In the genomic region with DNA sequence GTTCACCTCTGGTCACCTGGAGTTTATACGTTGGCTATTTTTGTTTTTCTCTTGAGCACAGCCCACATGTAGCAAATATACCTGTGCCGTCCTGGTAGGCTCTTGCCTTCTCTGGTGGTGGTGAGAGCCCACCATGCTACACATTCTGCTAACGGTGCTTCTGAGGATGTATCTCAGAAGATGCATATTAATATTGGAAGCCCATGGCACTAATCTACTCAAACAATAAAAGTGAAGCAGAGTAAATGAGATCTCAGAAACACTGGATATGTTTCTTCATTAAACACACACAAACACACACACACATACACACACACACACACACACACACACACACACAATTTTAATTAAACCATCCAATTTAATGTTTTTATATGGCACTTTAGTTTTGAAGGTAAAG, we compare ENCODE assay signal across 24 mouse cellular contexts.
DNase-seq lines count a peak whose midpoint lies in the region; ATAC-seq and TF ChIP-seq lines count a peak whose summit lies in the region.
"Had no signal": no experiment of that assay in that cellular context is flagged by ENCODE, and none has a peak within 500 bp of the region (broad histone marks: within the 10 kb centered on the region; RNA-seq: fewer than 3 reads in every experiment).

No protein-coding gene starts in this region.

- WGBS in forebrain, embryonic 14.5 days = 59% methylated on average over 3 of the region's 3 CpGs
- WGBS in forebrain, embryonic 16.5 days = 71% methylated on average over 3 of the region's 3 CpGs
- WGBS in midbrain, embryonic 14.5 days = 83% methylated on average over 3 of the region's 3 CpGs
- 84% methylated on average over 3 of the region's 3 CpGs for WGBS in midbrain, embryonic 11.5 days
- WGBS in hindbrain, embryonic 14.5 days = 74% methylated on average over 3 of the region's 3 CpGs
- 83% methylated on average over 3 of the region's 3 CpGs for WGBS in hindbrain, postnatal 0 days

- no peak overlapping the region for H3K9ac ChIP-seq in forebrain, embryonic 14.5 days (ENCODE audit: low read length)
- no peak overlapping the region for H3K9ac ChIP-seq in forebrain, embryonic 16.5 days (replicated peaks; ENCODE audit: low read depth, low read length)
- no peak overlapping the region for H3K9ac ChIP-seq in midbrain, embryonic 14.5 days (replicated peaks; ENCODE audit: low read length)
- H3K9ac ChIP-seq in midbrain, embryonic 11.5 days (ENCODE audit: low read length) = no peak overlapping the region
- no peak overlapping the region for H3K9ac ChIP-seq in hindbrain, embryonic 14.5 days
- H3K9ac ChIP-seq in hindbrain, postnatal 0 days (replicated peaks; ENCODE audit: low read length) = no peak overlapping the region
- H3K9ac ChIP-seq: embryonic facial prominence, embryonic 15.5 days; heart, embryonic 12.5 days; intestine, embryonic 15.5 days had no signal

- H3K4me1 ChIP-seq in forebrain, embryonic 14.5 days (ENCODE audit: control insufficient read depth, insufficient read depth, low read length) = peaks cover 6% of the 10 kb centered on the region; the same call in 1 of the 2 replicates
- H3K4me1 ChIP-seq in forebrain, embryonic 16.5 days (replicated peaks; ENCODE audit: control insufficient read depth, insufficient read depth, low read length) = peaks cover 6% of the 10 kb centered on the region; the same call in 1 of the 2 replicates
- no peaks in the 10 kb centered on the region for H3K4me1 ChIP-seq in midbrain, embryonic 14.5 days (ENCODE audit: control insufficient read depth, insufficient read depth, low read length)
- H3K4me1 ChIP-seq in midbrain, embryonic 11.5 days (ENCODE audit: control insufficient read depth, insufficient read depth, low read length) = no peaks in the 10 kb centered on the region
- no peaks in the 10 kb centered on the region for H3K4me1 ChIP-seq in hindbrain, embryonic 14.5 days (replicated peaks; ENCODE audit: control insufficient read depth, insufficient read depth, low read length)
- H3K4me1 ChIP-seq in hindbrain, postnatal 0 days (ENCODE audit: insufficient read depth, low read length) = no peaks in the 10 kb centered on the region
- H3K4me1 ChIP-seq: embryonic facial prominence, embryonic 15.5 days; intestine, embryonic 15.5 days had no signal

- H3K27me3 ChIP-seq in forebrain, embryonic 14.5 days (replicated peaks; ENCODE audit: control insufficient read depth, insufficient read depth, low read length) = no peaks in the 10 kb centered on the region
- no peaks in the 10 kb centered on the region for H3K27me3 ChIP-seq in forebrain, embryonic 16.5 days (replicated peaks; ENCODE audit: control insufficient read depth, insufficient read depth, low read length)
- H3K27me3 ChIP-seq in midbrain, embryonic 14.5 days (ENCODE audit: control insufficient read depth, insufficient read depth, low read length) = no peaks in the 10 kb centered on the region
- no peaks in the 10 kb centered on the region for H3K27me3 ChIP-seq in midbrain, embryonic 11.5 days (ENCODE audit: control insufficient read depth, insufficient read depth, low read length)
- H3K27me3 ChIP-seq in hindbrain, embryonic 14.5 days (ENCODE audit: control insufficient read depth, insufficient read depth, low read length) = no peaks in the 10 kb centered on the region
- no peaks in the 10 kb centered on the region for H3K27me3 ChIP-seq in hindbrain, postnatal 0 days (ENCODE audit: insufficient read depth, low read length)
- H3K27me3 ChIP-seq: CH12.LX; embryonic facial prominence, embryonic 15.5 days; heart, embryonic 12.5 days; intestine, embryonic 15.5 days; Patski had no signal

- peaks cover 17% of the 10 kb centered on the region for H3K36me3 ChIP-seq in forebrain, embryonic 14.5 days (ENCODE audit: control insufficient read depth, insufficient read depth, low read length)
- peaks cover 11% of the 10 kb centered on the region for H3K36me3 ChIP-seq in forebrain, embryonic 16.5 days (ENCODE audit: control insufficient read depth, insufficient read depth)
- peaks cover 24% of the 10 kb centered on the region for H3K36me3 ChIP-seq in midbrain, embryonic 14.5 days (ENCODE audit: control insufficient read depth, insufficient read depth, low read length)
- peaks cover 5% of the 10 kb centered on the region; the same call in 1 of the 2 replicates for H3K36me3 ChIP-seq in midbrain, embryonic 11.5 days (ENCODE audit: control insufficient read depth, insufficient read depth, low read length)
- peaks cover 25% of the 10 kb centered on the region for H3K36me3 ChIP-seq in hindbrain, embryonic 14.5 days (replicated peaks; ENCODE audit: control insufficient read depth, insufficient read depth)
- peaks cover 13% of the 10 kb centered on the region; the same call in 1 of the 2 replicates for H3K36me3 ChIP-seq in hindbrain, postnatal 0 days (ENCODE audit: insufficient read depth, low read length)
- H3K36me3 ChIP-seq: intestine, embryonic 15.5 days had no signal

- 0 out of 2 replicates have a peak, but pooled peaks have one; percentile 13 for ATAC-seq in forebrain, embryonic 14.5 days
- ATAC-seq in forebrain, embryonic 16.5 days = no peak
- ATAC-seq in midbrain, embryonic 14.5 days (ENCODE audit: low FRiP score, low TSS enrichment) = no peak
- ATAC-seq in midbrain, embryonic 11.5 days (ENCODE audit: low FRiP score) = no peak
- peak; percentile 35; the same call in 1 of the 2 replicates for ATAC-seq in hindbrain, embryonic 14.5 days (ENCODE audit: low FRiP score)
- ATAC-seq in hindbrain, postnatal 0 days = 0 out of 2 replicates have a peak, but pooled peaks have one; percentile 25
- ATAC-seq: activated CD4-positive, CD25-positive, alpha-beta regulatory T cell, adult 4 months; intestine, embryonic 15.5 days; Patski had no signal

- H3K9me3 ChIP-seq in forebrain, embryonic 14.5 days (replicated peaks; ENCODE audit: control insufficient read depth, low read length) = no peaks in the 10 kb centered on the region
- H3K9me3 ChIP-seq in forebrain, embryonic 16.5 days (ENCODE audit: control insufficient read depth, low read length) = no peaks in the 10 kb centered on the region
- H3K9me3 ChIP-seq in midbrain, embryonic 14.5 days (ENCODE audit: control insufficient read depth, low read length) = no peaks in the 10 kb centered on the region
- no peaks in the 10 kb centered on the region for H3K9me3 ChIP-seq in midbrain, embryonic 11.5 days (ENCODE audit: control insufficient read depth, low read length)
- no peaks in the 10 kb centered on the region for H3K9me3 ChIP-seq in hindbrain, embryonic 14.5 days (ENCODE audit: control insufficient read depth, low read length)
- no peaks in the 10 kb centered on the region for H3K9me3 ChIP-seq in hindbrain, postnatal 0 days (ENCODE audit: low read length)
- H3K9me3 ChIP-seq: embryonic facial prominence, embryonic 15.5 days; heart, embryonic 12.5 days; intestine, embryonic 15.5 days had no signal

- H3K4me2 ChIP-seq in forebrain, embryonic 14.5 days (ENCODE audit: low read length) = no peak overlapping the region
- H3K4me2 ChIP-seq in forebrain, embryonic 16.5 days (ENCODE audit: low read length) = no peak overlapping the region
- no peak overlapping the region for H3K4me2 ChIP-seq in midbrain, embryonic 14.5 days (ENCODE audit: low read length)
- H3K4me2 ChIP-seq in midbrain, embryonic 11.5 days = no peak overlapping the region
- H3K4me2 ChIP-seq in hindbrain, embryonic 14.5 days (replicated peaks) = no peak overlapping the region
- H3K4me2 ChIP-seq in hindbrain, postnatal 0 days (ENCODE audit: low read depth, low read length) = no peak overlapping the region
- H3K4me2 ChIP-seq: embryonic facial prominence, embryonic 15.5 days; heart, embryonic 12.5 days; intestine, embryonic 15.5 days had no signal

- no peak overlapping the region for H3K27ac ChIP-seq in forebrain, embryonic 14.5 days (ENCODE audit: low read depth, low read length)
- H3K27ac ChIP-seq in forebrain, embryonic 16.5 days (ENCODE audit: low read length) = no peak overlapping the region
- 0 out of 2 replicates have a peak overlapping the region, but pooled peaks have one; percentile 14 for H3K27ac ChIP-seq in midbrain, embryonic 14.5 days (replicated peaks; ENCODE audit: low read depth, low read length)
- H3K27ac ChIP-seq in midbrain, embryonic 11.5 days (ENCODE audit: low read depth, low read length) = no peak overlapping the region
- peak overlapping the region; percentile 66; the same call in 1 of the 2 replicates for H3K27ac ChIP-seq in hindbrain, embryonic 14.5 days
- no peak overlapping the region for H3K27ac ChIP-seq in hindbrain, postnatal 0 days
- H3K27ac ChIP-seq: embryonic facial prominence, embryonic 15.5 days; gastrocnemius, adult 2 months; intestine, embryonic 15.5 days had no signal

- TF ChIP-seq CTCF in hindbrain, postnatal 0 days (IDR thresholded peaks at IDR 0.05; ENCODE audit: low read depth) = no peak

- no peak overlapping the region for H3K4me3 ChIP-seq in forebrain, embryonic 14.5 days (ENCODE audit: low read depth, low read length)
- H3K4me3 ChIP-seq in forebrain, embryonic 16.5 days (replicated peaks; ENCODE audit: low read length) = no peak overlapping the region
- no peak overlapping the region for H3K4me3 ChIP-seq in midbrain, embryonic 14.5 days (replicated peaks; ENCODE audit: low read depth, low read length)
- H3K4me3 ChIP-seq in midbrain, embryonic 11.5 days (ENCODE audit: low read depth, low read length) = no peak overlapping the region
- H3K4me3 ChIP-seq in hindbrain, embryonic 14.5 days (replicated peaks; ENCODE audit: low read length) = no peak overlapping the region
- H3K4me3 ChIP-seq in hindbrain, postnatal 0 days (ENCODE audit: low read length) = no peak overlapping the region
- H3K4me3 ChIP-seq: embryonic facial prominence, embryonic 15.5 days; erythroblast, embryonic 14.5 days; gastrocnemius, adult 2 months; heart, embryonic 12.5 days; intestine, embryonic 15.5 days had no signal

- no peak for DNase-seq in forebrain, embryonic 14.5 days (ENCODE audit: low spot score)
- DNase-seq in midbrain, embryonic 14.5 days = no peak
- DNase-seq in midbrain, embryonic 11.5 days (ENCODE audit: low spot score, missing footprints) = no peak
- no peak for DNase-seq in hindbrain, embryonic 14.5 days (ENCODE audit: low spot score)
- no peak for DNase-seq in hindbrain, postnatal 0 days (ENCODE audit: low spot score)
- no peak for DNase-seq in adrenal gland, adult (ENCODE audit: inconsistent age in 2 of 2, low spot score in 1 of 2)
- DNase-seq in c-Kit-positive CD71-positive TER-119-positive erythroid progenitor cells, embryonic 14.5 days (ENCODE audit: low spot score) = no peak
- DNase-seq: adrenal gland, adult 2 months; adrenal gland, postnatal 25 days; cerebellum, adult 11 months; cerebellum, adult 8-10 months; cerebellum, postnatal 14 days; embryo, embryonic 11 days; gastrocnemius, adult 2 months; gastrocnemius, postnatal 25 days; kidney, adult 18-20 months had no signal

Comparison
In these comparisons a context has a peak if more than half of its experiments do, and no peak if none do; other contexts are left out.
1. ATAC-seq: peak in forebrain, embryonic 14.5 days (single experiment), hindbrain, embryonic 14.5 days (single experiment) and hindbrain, postnatal 0 days (single experiment); none in forebrain, embryonic 16.5 days (single experiment), midbrain, embryonic 14.5 days (single experiment) and midbrain, embryonic 11.5 days (single experiment).
2. H3K27ac ChIP-seq: peak in midbrain, embryonic 14.5 days (single experiment) and hindbrain, embryonic 14.5 days (single experiment); none in forebrain, embryonic 14.5 days (single experiment), forebrain, embryonic 16.5 days (single experiment), midbrain, embryonic 11.5 days (single experiment) and hindbrain, postnatal 0 days (single experiment).